Mouse (Mus musculus) C2C12 (cell line): Measurements from ENCODE around the gene Slc30a7. TPM values are rescaled to one million over a fixed set of nuclear protein-coding genes. Genes with fewer than 3 reads are reported as not detected.

Experiments used
- H3K27me3 ChIP-seq: one replicate; pipeline ENCODE4 v1.6.1; 2011; ENCODE audit not compliant: control insufficient read depth, insufficient read depth, insufficient read length
- H3K36me3 ChIP-seq: one replicate; pipeline ENCODE4 v1.6.1; 2011; ENCODE audit not compliant: control insufficient read depth, insufficient read depth
- H3K4me3 ChIP-seq: one replicate; pipeline ENCODE4 v1.5.1; 2011; ENCODE audit warnings: mild to moderate bottlenecking, control low read depth; ENCODE audit not compliant: poor library complexity, insufficient read depth, severe bottlenecking
- H3K79me2 ChIP-seq: one replicate; pipeline ENCODE4 v1.6.1; 2011; ENCODE audit not compliant: control insufficient read depth, insufficient read depth
- H3K79me3 ChIP-seq: one replicate; pipeline ENCODE4 v1.6.1; 2011; ENCODE audit warnings: low read depth, control low read depth
- H3ac ChIP-seq: one replicate; pipeline ENCODE3; 2011; ENCODE audit warnings: low read depth; ENCODE audit not compliant: control insufficient read depth, insufficient read length
- CEBPB ChIP-seq: IDR thresholded peaks from one replicate; pipeline ENCODE4 v1.6.1; 2011; ENCODE audit warnings: low read depth, mild to moderate bottlenecking, control low read depth, moderate library complexity
- CTCF ChIP-seq: IDR thresholded peaks from one replicate; pipeline ENCODE4 v1.5.1; 2011; ENCODE audit not compliant: control insufficient read depth, insufficient read depth, insufficient read length
- FOSL1 ChIP-seq: IDR thresholded peaks from one replicate; pipeline ENCODE4 v1.8.0; 2011; ENCODE audit warnings: mild to moderate bottlenecking, low read length; ENCODE audit not compliant: poor library complexity, insufficient read depth, severe bottlenecking
- MAX ChIP-seq: IDR thresholded peaks from one replicate; pipeline ENCODE4 v1.6.1; 2011; ENCODE audit warnings: mild to moderate bottlenecking, control low read depth
- MYOD1 ChIP-seq: IDR thresholded peaks from one replicate; pipeline ENCODE4 v1.6.1; 2011; ENCODE audit warnings: low read depth; ENCODE audit not compliant: control insufficient read depth, insufficient read length
- MYOG ChIP-seq: IDR thresholded peaks from one replicate; pipeline ENCODE4 v1.6.1; 2011; ENCODE audit not compliant: control insufficient read depth, insufficient read length; ENCODE audit errors: extremely low read depth
- USF1 ChIP-seq: IDR thresholded peaks from one replicate; pipeline ENCODE4 v1.6.1; 2011; ENCODE audit warnings: low read depth, mild to moderate bottlenecking, control low read depth, moderate library complexity
- polyA plus RNA-seq: library from polyadenylated mRNA; unstranded; fragments of >200 nt; fragmentation: generic; extraction: Trizol; gene quantifications from one replicate; pipeline ENCODE4 v1.2.1, GENCODE M21; 2012; ENCODE audit warnings: missing spikeins

Gene Slc30a7
- polyA plus RNA-seq, 1 experiment = 7.9 TPM

DNA sequence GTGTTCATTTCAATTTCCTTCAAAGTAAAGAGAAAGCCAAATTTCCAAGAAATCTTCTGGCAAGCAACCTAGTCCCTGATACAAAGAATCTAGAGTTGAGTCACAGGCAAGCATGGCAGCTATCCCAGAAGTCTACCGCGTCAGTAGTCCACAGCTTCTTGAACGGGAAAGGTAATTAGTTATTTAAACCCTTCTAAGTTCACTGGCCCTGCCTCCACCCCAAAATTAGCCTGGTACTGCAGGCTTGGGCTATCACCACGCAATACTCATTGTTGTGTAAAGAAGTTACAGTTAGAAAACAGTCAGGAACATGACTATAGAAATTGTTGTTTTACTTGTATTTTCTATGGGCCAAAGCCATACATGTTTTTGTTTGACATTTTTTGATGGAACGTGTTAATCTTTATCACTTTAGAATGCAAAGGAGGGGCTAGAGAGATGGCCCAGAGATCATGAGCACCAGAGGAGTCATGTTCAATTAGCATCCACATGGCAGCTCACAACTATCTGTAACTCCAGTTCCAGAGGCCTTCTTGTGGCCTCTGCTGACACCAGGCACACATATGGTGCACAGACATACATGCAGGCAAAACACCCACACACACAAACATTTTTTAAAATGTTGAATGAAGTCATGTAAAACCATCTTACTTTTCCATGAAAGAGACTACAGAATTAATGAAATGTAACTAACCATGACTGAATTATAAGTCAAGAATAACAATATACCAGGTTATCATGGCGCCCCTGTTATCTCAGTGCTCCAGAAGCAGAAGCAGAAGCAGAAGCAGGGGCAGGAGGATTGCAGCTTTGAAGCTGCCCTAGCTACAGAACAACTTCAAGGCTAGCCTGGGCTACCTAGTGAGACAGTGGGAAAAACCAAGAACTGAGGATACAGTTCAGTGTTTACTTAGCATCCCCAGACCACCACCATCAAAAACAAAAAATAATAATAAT is 57.0 kb downstream of the Slc30a7 start:
- Histone ChIP-seq H3K79me3 (no peaks in the 10 kb centered on the region), H3K36me3 (peaks cover 68% of the 10 kb centered on the region), H3K4me3 (no peak overlapping the region), H3K27me3 (no peaks in the 10 kb centered on the region), H3ac (no peak overlapping the region), H3K79me2 (no peaks in the 10 kb centered on the region)
- TF ChIP-seq MAX (no peak), FOSL1 (no peak), CTCF (no peak), CEBPB (no peak), MYOG (no peak), MYOD1 (no peak), USF1 (no peak)

DNA sequence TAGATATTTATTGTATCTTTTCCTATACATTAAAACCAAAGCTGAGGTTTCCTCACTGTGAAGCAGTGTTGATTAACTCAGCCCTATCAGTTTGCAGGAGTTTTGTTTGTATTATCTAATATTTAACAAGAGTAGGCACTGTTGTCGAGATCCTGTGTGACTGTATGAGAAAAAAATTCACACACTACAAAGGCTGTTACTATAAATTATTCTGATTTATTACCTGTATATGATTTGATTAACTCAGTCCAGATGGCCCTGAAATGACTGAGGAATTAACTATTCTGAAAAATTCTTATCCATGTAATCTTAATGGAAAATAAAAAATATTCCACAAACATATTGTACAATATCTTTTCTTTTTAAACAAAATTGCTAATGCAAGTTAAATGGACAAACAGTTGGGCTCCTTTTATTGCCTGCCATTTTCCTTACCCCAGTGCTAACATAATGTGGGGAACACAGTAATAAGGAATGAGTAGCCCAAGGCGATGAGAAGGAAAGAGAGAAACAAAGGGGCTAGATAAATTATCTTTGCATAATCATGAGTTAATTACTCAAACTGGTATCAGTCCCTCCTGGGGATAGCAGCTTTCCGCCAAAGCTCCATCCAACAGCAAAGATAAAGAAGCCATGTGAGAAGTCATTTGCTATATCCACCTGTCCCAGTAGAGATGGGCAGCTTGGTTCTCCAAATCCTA is 57.8 kb downstream of the Slc30a7 start:
- H3ac ChIP-seq = no peak overlapping the region
- peaks cover 67% of the 10 kb centered on the region for H3K36me3 ChIP-seq
- TF ChIP-seq FOSL1 (no peak), MYOG (no peak), CTCF (no peak), USF1 (no peak), MAX (no peak), MYOD1 (no peak), CEBPB (no peak)
- H3K79me2 ChIP-seq = no peaks in the 10 kb centered on the region
- H3K79me3 ChIP-seq = no peaks in the 10 kb centered on the region
- H3K4me3 ChIP-seq = no peak overlapping the region
- H3K27me3 ChIP-seq = no peaks in the 10 kb centered on the region

DNA sequence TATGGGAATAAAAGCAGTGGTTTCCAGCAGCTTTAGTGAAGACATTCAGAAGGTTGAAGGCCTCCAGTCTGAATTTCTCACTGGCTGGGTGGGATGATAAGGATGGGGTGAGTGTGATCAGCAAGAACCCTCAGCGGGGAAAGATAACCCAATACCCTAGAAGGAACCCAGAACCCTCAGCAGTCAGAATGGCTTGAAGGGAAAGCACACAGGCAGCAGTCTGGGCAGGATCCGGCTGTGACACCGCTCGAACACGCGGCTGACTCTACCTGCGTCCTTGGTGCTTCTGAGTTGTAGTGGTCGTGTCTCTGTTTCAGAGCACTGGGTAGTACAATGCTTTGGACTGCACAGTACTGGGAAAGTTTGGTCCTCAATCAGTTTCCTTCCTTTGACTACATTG is 60.9 kb downstream of the Slc30a7 start:
- TF ChIP-seq MYOD1 (no peak), CEBPB (no peak), CTCF (no peak), MAX (no peak)
- Histone ChIP-seq H3K4me3 (no peak overlapping the region), H3K27me3 (no peaks in the 10 kb centered on the region), H3K79me2 (no peaks in the 10 kb centered on the region), H3ac (no peak overlapping the region), H3K36me3 (peaks cover 59% of the 10 kb centered on the region), H3K79me3 (no peaks in the 10 kb centered on the region)

DNA sequence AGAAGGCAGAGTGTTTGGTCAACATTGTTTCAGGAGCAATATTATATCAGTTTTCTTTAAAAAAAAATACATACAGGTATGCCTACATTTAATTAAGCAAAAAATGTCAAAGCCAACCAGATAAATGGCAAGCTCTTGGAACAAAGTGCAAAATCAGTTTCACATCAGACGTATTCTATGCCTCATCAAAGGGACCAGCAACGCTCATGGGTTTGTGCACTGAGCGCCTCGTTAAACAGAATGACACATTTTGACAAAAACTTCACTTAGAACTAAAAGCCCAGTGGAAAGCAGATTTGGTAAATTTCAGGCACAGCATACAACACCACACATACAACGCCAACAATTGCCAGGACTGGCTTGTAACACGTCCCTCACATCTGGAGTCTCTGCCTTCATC is 62.8 kb downstream of the Slc30a7 start:
- Histone ChIP-seq H3K79me3 (no peaks in the 10 kb centered on the region), H3K4me3 (no peak overlapping the region), H3K79me2 (no peaks in the 10 kb centered on the region), H3K27me3 (no peaks in the 10 kb centered on the region), H3K36me3 (peaks cover 58% of the 10 kb centered on the region), H3ac (no peak overlapping the region)
- TF ChIP-seq FOSL1 = no peak
- TF ChIP-seq USF1 = no peak
- TF ChIP-seq MYOD1 = no peak
- TF ChIP-seq CTCF = no peak
- no peak for TF ChIP-seq MAX
- TF ChIP-seq CEBPB = no peak
- TF ChIP-seq MYOG = no peak

DNA sequence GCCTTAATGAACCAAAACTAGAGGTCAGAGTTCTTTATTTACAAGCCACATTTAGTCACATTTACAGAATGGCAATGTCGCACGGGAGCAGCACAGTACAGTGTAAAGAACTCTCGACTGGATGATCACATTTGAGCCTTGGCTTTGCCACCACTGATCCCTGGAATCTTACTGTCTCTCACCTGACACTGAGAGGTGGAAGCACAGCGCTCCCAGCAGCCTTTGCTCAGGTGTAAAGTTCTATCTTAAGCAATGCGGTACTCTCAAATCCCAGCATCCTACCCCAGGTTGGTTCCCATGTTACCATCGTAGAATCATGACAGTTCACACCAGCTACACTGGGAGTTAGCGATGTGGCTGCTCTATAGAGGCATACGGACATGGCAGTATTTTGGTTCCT is 65.7 kb downstream of the Slc30a7 start:
- no peak for TF ChIP-seq MYOG
- no peak for TF ChIP-seq MAX
- TF ChIP-seq MYOD1 = no peak
- no peak for TF ChIP-seq FOSL1
- TF ChIP-seq CTCF = no peak
- H3K36me3 ChIP-seq = peaks cover 51% of the 10 kb centered on the region
- no peak overlapping the region for H3K4me3 ChIP-seq
- no peaks in the 10 kb centered on the region for H3K79me2 ChIP-seq
- no peaks in the 10 kb centered on the region for H3K27me3 ChIP-seq
- H3ac ChIP-seq = no peak overlapping the region
- H3K79me3 ChIP-seq = no peaks in the 10 kb centered on the region

DNA sequence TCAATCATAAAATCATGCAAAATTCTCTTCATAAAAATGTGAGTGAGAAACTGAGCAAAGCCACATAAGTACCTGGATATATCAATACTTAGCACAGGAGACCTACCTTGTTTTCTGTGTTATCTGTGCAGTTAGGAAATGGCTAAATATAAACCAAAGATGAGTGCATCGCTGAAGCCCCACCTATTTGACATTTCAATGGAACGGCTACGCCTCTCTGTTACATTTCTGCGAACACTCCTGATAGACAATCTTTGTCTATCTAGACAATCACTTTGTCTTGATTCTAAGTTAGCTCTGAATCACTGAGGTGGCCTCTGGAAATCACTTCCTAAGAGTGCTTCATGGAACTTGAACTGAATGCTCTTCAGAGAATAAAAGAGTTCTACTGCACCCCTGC is 66.7 kb downstream of the Slc30a7 start:
- peaks cover 46% of the 10 kb centered on the region for H3K36me3 ChIP-seq
- TF ChIP-seq MYOG = no peak
- TF ChIP-seq CEBPB = no peak
- no peak for TF ChIP-seq FOSL1
- TF ChIP-seq MAX = no peak
- no peak for TF ChIP-seq USF1
- TF ChIP-seq MYOD1 = no peak
- TF ChIP-seq CTCF = no peak
- no peaks in the 10 kb centered on the region for H3K79me3 ChIP-seq
- no peak overlapping the region for H3K4me3 ChIP-seq
- no peaks in the 10 kb centered on the region for H3K79me2 ChIP-seq
- H3ac ChIP-seq = no peak overlapping the region
- H3K27me3 ChIP-seq = no peaks in the 10 kb centered on the region
